Mouse (Mus musculus) heart, postnatal 0 days (tissue): ENCODE results near the gene Slc22a23.

Experiments used
- CTCF ChIP-seq: IDR thresholded peaks from 2 replicates; pipeline ENCODE4 v1.5.1; 2016; ENCODE audit warnings: antibody characterized with exemption, control low read depth, low read depth
- EP300 ChIP-seq: IDR thresholded peaks from 2 replicates; pipeline ENCODE4 v1.6.1; 2016; ENCODE audit warnings: antibody characterized with exemption, low read depth

DNA sequence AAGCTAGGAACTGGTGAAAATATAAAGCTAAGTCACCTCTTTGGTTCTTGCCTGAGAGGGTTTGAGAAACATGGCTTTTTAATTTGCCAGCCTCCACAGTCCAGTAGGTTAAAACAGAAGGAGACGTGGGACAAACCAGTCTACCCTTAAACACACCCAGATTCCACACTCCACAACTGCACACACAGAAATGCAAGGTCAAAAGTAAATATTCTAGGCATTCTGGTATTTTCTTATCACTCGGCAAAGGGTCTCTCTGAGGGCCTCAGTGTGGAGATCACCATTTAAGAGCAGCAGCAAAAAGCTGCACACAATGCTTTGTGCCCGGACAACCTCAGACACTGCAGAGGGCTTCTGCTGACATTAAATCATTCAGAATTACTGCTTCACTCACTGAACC lies 38.4 kb upstream of the Slc22a23 start:
- no peak for TF ChIP-seq CTCF
- TF ChIP-seq EP300: no peak
